ENCODE assay signal across 11 mouse cellular contexts in the genomic region with DNA sequence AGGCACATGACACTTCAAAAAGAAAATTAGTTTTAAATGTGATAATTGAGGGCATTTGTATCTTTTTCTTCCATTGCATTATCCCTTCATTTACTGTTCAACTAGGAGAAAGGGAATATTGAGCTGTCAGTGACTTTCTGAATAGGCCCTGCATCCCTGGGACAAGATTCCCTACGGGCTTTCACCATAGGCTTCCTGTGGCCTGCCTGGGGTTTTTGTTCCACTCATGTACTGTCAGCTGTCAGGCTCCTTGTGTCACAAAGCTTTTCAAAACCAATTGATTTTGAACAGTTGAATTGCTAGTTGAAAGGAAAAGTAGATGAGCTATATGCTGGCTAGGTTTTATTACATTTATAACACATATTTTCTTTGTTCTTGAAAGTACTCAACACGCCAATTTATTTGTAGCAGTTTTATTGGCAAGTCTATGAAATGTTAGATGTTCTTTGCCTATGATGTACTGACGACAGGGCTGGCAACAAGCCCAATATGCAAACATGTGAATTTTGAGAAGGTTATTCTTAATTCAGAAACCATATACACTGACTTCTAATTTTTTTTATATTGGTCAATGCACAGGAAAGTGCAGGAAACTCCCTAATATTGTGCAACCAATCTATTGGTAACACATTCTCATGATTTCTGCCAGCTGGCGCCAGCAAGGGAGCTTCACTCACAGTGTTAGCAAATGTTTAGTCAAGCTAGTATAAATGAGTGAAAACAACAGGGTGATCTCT. TPM values are rescaled to one million over a fixed set of nuclear protein-coding genes. Genes with fewer than 3 reads are reported as not detected.
DNase-seq lines count a peak whose midpoint lies in the region; ATAC-seq and TF ChIP-seq lines count a peak whose summit lies in the region.
"Had no signal": no experiment of that assay in that cellular context is flagged by ENCODE, and none has a peak within 500 bp of the region (broad histone marks: within the 10 kb centered on the region; RNA-seq: fewer than 3 reads in every experiment).

No protein-coding gene starts in this region.

- no peak overlapping the region for H3K27ac ChIP-seq in kidney, embryonic 16.5 days (ENCODE audit: low read length)
- no peak overlapping the region for H3K27ac ChIP-seq in cerebellum, adult 2 months (ENCODE audit: insufficient read depth, low read length)
- H3K27ac ChIP-seq: heart, embryonic 15.5 days; limb, embryonic 12.5 days had no signal

- no peaks in the 10 kb centered on the region for H3K36me3 ChIP-seq in kidney, embryonic 16.5 days (ENCODE audit: insufficient read depth, low read length)
- H3K36me3 ChIP-seq: heart, embryonic 15.5 days; limb, embryonic 12.5 days had no signal

- H3K4me1 ChIP-seq in kidney, embryonic 16.5 days (ENCODE audit: insufficient read depth, low read length), result no peaks in the 10 kb centered on the region
- H3K4me1 ChIP-seq in cerebellum, adult 2 months (ENCODE audit: control insufficient read depth, insufficient read depth, low read length), result no peaks in the 10 kb centered on the region
- H3K4me1 ChIP-seq: heart, embryonic 15.5 days had no signal

- no peak for TF ChIP-seq POLR2A in cerebellum, adult 2 months (IDR thresholded peaks at IDR 0.05; ENCODE audit: borderline replicate concordance, insufficient read depth, low read length)

- H3K4me3 ChIP-seq in kidney, embryonic 16.5 days (ENCODE audit: low read length), result no peak overlapping the region
- H3K4me3 ChIP-seq in cerebellum, adult 2 months (replicated peaks; ENCODE audit: insufficient read depth, low read depth, low read length), result no peak overlapping the region
- H3K4me3 ChIP-seq: heart, embryonic 15.5 days; limb, embryonic 12.5 days had no signal

- H3K4me2 ChIP-seq in kidney, embryonic 16.5 days (replicated peaks; ENCODE audit: low read depth, low read length), result no peak overlapping the region
- H3K4me2 ChIP-seq: heart, embryonic 15.5 days; limb, embryonic 12.5 days had no signal

- peak; percentile 19 for DNase-seq in adrenal gland, postnatal 14 days
- DNase-seq in adrenal gland, postnatal 4 days (ENCODE audit: low spot score in 2 of 2), result no peak
- no peak for DNase-seq in kidney, adult 18-20 months
- DNase-seq in adipocyte (ENCODE audit: low spot score), result peak; percentile 87
- peak; percentile 11 to 37 for DNase-seq in layer of hippocampus, postnatal 10 days (ENCODE audit: low spot score in 2 of 2)
- no peak for DNase-seq in left cerebral cortex, adult 8-10 months (ENCODE audit: low spot score in 2 of 2)
- DNase-seq in cerebellum, adult 2 months, result no peak
- DNase-seq: B cell, adult 2 months had no signal

- no peak for TF ChIP-seq CTCF in cerebellum, adult 2 months (IDR thresholded peaks at IDR 0.05; ENCODE audit: borderline replicate concordance, insufficient read depth, low read depth, low read length)

- WGBS in kidney, embryonic 16.5 days, result 64% methylated on average over 4 of the region's 4 CpGs
- 44% methylated on average over 4 of the region's 4 CpGs for WGBS in cerebellum, adult 2 months

- no peaks in the 10 kb centered on the region for H3K27me3 ChIP-seq in kidney, embryonic 16.5 days (ENCODE audit: insufficient read depth, low read length)
- no peaks in the 10 kb centered on the region for H3K27me3 ChIP-seq in cerebellum, adult 2 months (ENCODE audit: control insufficient read depth, insufficient read depth, low read length)
- H3K27me3 ChIP-seq: heart, embryonic 15.5 days; limb, embryonic 12.5 days had no signal

- H3K9ac ChIP-seq in kidney, embryonic 16.5 days (replicated peaks; ENCODE audit: low read length), result no peak overlapping the region
- H3K9ac ChIP-seq: heart, embryonic 15.5 days; limb, embryonic 12.5 days had no signal

- ATAC-seq in kidney, embryonic 16.5 days (ENCODE audit: low FRiP score, low TSS enrichment), result peak; percentile 42; the same call in 1 of the 2 replicates

- H3K9me3 ChIP-seq in kidney, embryonic 16.5 days (ENCODE audit: low read length), result no peaks in the 10 kb centered on the region
- H3K9me3 ChIP-seq: heart, embryonic 15.5 days; limb, embryonic 12.5 days had no signal

RNA-seq across cellular contexts. Expression of a gene that starts 37.4 kb away (rescaled TPM):
- total RNA-seq in adrenal gland, postnatal 14 days (2021), result 0.26 and 0.56 TPM in 2 replicates
- under 1 TPM; 0.85 to 0.90 TPM for total RNA-seq in adrenal gland, postnatal 4 days (2021)
- 1.3 and 2.1 TPM in 2 replicates for polyA plus RNA-seq in kidney, embryonic 16.5 days (2015; fragmentation: Nextera tagmentation; extraction: Ambion mirVana)
- 1 to 10 TPM in 1 of 2 experiments, under 1 TPM in 1; 0.98 to 1.1 TPM for total RNA-seq in layer of hippocampus, postnatal 10 days (2021)
- 1 to 10 TPM; 2.4 to 3.1 (median 2.6) TPM for total RNA-seq in left cerebral cortex, adult 8-10 months (2022)
- polyA plus RNA-seq in cerebellum, adult 2 months (2012; rRNA removed), result 0.10 TPM in 2 replicates

Comparison
In these comparisons a context has a peak if more than half of its experiments do, and no peak if none do; other contexts are left out.
1. DNase-seq: peak in adrenal gland, postnatal 14 days (single experiment), adipocyte (single experiment) and layer of hippocampus, postnatal 10 days (2 of 2); none in adrenal gland, postnatal 4 days (0 of 2), kidney, adult 18-20 months (single experiment), left cerebral cortex, adult 8-10 months (0 of 2) and cerebellum, adult 2 months (0 of 2).